Mouse (Mus musculus): ENCODE measurements at regions not wholly inside any gene's neighbourhood (a gene's known extent, or its start where the extent isn't known, plus 50 kb on each side); places are given as distances from the start of the nearest gene placed in this dataset.
"Not testable (repeated sequence)": the region's sequence is repeated elsewhere in the genome, so short reads cannot be mapped to it uniquely, and the experiment has no call there.

DNA sequence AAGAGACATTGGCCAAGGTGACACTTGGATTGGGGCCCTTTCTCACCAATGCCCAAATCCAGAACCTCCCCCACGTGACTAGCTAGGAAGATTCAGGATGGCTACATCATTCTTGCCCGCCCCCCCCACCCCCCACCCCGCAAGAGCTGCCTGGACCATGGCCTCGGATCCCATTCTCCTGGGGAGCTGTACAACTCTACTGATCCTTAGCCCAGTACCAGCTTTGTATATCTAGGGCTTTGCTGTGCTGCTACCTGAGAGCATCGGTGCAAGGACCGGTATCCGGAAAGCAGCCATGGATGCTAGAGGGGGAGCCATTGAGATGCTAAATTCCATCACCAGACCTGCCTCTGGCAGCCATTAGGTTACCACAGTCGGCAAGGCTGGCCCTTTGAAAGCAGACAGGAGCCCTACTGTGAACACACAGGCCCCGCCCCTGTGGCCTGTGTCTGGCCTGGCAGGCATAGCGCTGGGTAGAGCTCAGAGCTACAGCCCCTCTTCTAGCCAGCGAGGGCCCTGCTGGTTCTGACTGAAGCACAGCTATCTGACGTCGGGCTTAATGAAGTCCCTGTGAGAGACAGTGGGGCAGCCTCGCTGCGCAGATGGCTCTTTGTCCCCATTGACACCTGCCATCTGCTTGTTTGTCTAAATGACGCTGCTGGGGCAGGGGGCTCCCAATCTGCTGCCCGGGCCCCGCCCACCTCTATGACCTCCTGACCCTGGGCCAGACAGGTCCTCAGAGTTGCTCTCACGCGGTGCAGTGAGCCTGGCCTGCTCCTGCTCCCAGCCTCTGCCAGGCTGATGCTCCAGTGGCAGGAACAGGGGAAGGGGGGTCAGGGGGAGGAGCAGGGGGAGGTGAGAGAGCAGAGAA lies 128.9 kb downstream of the Dll1 start:
- DNase-seq (ENCODE audit: low spot score) = no peak

DNA sequence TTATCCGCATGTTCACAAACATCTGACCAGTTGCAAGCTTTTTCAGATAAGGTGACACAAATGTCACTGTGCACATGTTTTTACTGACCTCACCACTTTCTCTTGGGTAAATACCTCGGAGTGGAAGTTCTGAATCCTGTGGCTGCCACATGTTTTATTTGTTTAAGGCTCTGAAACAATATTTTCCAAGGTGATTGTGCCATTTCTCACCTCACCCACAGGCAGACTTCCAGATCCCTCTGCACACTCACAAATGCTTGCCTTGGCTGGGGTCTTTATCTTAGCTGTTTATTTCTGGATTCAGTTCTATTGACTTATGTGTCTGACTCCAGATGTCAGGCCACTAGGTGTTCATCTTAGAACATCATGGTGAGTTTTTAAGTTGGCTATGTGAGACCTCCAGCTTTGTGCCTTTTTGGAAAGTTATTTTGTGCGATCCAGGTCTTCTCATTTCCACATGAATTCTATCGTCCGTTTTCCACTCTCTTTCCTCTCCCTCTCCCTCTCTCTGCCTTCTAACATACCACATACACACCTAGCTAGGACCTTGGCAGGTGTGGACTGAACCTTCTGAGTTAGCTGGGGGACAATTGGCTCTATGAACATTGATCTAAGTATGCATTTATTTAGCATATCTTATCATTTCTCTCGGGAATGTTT lies 133.6 kb downstream of the Dll1 start:
- no peak for DNase-seq (ENCODE audit: low spot score)

DNA sequence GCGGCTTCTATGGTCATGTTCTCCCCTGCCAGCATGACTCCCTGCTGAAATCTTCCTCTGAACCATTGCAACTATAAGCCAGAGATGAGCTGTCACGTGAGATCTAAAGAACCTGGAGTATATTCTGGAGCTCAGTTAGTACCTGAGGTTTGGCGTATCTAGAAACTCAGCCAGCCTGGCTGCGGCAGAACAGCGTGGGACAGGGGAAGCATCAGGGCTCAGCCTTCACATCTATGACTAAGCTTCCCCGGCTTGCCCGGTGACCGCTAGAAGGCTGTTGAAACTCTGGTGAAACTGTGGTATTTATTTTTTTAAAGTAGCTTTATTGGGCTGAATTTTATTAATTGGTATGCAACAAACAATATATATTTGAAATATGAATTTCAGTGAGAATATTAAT lies 134.3 kb downstream of the Dll1 start:
- no peak for DNase-seq (ENCODE audit: low spot score)

DNA sequence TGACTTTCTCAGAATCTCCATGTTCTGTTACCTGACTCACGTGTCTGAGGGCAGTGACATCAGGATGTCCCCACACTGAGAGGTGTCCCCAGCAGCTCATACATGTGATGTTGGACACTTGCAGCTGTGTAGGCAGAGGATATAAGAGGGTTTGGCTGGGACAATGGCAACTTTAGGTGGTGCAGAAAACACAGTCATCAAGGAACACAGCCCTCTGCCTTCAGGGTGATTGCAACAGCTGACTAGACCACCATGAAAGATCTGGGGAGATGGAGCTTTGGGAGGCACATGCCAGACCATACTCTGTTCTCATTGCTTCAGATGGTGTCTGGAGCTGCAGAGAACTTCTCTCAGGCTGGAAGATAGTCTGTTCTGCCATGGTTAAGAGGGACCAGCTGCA lies 135.2 kb downstream of the Dll1 start:
- no peak for DNase-seq (ENCODE audit: low spot score)

DNA sequence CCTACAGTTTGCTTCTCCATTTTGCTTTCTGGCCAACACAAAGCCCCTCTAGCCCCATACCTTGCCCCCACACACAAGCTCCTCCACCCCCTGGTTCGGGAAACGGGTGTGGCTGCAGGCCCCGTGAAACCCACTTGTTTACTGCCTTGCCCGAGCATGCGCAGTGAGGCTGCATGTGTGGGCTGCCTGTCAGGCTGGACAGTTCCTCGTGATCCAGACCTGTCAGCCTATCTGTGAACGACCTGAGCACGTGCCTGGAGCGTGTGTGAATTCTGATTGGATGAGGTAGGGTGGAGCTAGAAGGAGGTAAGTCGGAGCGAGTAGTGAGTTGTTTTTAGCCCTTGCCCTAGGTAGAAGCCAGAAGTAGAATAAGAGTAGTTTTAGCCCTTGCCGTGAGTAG lies 136.0 kb downstream of the Dll1 start:
- not testable (repeated sequence) for DNase-seq (ENCODE audit: low spot score)

DNA sequence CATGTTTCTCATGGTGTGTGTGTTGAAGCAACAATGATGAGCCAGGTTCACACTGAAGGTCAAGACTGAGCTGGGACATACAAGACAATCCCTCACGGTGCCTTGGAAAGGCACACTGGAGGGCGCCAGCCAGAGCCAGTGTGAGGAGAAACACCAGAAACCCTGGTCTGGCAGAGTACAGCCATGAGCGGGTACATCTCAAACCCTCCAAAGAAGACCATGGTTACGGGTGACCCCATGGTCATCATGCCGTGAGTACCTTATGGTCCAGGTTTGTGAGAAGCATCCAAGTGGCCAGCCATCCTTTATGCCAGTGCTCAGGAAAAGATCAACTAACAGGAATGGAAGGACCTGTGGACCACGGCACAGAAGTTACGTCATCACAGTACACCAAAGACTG lies 136.7 kb downstream of the Dll1 start:
- DNase-seq (ENCODE audit: low spot score) = no peak

DNA sequence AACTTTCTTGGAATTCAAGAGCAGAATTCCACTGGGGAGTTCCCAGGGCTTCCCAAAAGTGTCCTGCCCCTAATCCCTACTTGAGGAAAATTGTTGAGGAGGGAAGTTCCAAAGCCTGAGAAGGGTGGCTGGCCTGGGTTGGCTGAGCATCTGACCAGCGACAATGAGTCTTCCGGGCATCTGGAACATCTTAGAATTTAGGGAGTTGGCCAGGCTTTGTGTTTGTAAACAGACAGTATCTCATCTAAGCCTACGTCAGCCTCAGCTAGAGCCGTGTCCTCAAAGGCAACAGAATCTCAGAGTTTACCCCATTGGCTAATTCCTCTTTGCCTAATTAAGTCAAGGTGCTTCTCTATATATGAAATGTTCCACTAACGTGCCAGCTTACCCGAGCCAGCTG lies 141.6 kb downstream of the Dll1 start:
- DNase-seq (ENCODE audit: low spot score) = no peak

DNA sequence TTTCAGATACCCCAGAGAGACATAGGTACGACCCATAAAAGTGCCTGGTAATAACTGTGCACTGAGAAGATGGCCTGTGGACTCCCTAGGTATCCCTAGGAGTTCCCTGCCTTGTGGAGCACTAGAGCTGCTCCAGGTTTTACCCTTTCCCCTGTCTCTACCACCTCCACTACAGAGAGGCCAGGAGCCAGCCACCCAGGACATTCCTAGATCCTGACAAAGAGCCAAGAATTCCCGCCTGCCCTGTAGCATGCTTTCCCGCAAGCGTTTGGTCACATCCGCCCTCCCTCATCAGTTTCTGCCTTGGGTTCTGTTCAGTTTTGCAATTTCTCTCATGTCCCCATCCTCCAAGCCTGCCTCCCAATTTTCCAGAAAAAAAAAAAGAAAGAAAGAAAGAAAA lies 145.5 kb downstream of the Dll1 start:
- DNase-seq (ENCODE audit: low spot score) = no peak

DNA sequence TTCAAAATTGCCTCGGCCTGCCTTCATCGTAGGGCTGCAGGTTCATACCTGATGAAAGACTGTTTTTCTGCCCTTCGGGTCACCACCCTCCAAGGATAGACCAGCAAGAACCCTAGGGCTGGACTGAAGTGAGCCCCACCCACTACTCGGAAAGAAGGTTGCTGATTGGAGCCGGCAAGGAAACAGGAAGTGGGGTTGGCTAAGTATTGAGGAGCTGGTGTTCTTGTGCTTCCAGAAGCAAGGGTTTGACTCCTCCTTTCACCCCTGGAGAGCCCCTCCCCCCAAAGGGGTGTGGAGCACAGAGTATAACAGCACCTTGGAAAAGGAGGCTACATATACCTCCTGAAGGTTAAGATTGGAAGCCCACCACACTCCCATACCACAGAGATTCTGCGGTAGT lies 147.5 kb downstream of the Dll1 start:
- DNase-seq (ENCODE audit: low spot score) = no peak

DNA sequence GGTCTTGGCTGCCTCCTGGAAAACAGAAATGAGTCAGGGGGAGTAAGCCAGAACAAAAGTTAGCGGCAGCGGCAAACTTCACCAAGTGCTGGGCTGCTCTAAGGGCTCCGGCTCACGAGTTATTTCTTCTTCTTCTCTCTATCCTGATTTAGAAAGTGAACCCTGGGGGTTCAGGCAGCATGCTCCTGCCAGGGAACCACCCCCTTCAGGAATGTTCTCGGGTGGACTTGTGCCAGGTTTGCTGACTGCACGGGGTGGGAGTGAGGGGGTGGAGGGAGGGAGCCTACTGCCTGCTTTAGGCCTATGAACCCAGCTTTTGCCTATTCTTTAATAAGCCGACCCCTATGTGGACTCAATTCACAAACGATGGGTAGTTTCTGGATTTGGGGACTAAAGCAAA lies 148.6 kb downstream of the Dll1 start:
- DNase-seq (ENCODE audit: low spot score) = no peak

DNA sequence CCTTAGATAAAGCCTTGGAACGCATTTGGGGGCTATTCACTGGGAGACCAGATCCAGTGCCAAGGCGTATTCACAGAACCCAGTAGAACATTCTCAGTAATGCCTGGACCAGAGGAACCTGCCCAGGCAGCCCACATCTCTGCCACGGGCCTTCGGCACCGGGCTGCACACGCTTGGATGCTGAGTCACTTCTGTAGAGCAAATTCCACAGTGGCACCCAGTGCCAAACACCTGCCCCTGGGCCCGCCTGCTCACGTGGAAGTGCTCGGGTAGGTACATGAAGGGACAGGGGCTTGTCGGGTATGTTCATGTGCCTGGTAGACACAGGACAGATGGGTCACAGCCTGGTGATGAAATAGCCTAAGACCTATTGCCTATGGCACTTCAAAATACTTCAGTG lies 152.8 kb downstream of the Dll1 start:
- no peak for DNase-seq (ENCODE audit: low spot score)

DNA sequence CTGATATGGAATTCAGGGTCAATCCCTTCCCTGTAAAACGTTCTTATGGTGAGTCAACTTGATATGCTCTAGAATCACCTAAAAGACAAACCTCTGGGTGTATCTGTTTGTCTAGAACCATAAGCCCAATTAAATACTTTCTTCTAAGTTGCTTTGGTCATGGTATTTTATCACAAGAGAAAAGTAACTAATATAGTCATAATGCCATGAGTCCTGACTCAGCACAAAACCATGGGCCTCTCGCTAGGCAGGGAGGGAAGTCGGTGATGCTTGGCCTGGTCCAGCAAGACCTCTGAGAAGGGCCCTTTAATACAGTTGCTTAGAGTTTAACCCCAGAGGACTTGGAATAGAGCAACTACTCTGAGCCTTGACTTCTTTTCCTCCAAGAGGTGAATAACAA lies 153.7 kb downstream of the Dll1 start:
- DNase-seq (ENCODE audit: low spot score) = no peak

DNA sequence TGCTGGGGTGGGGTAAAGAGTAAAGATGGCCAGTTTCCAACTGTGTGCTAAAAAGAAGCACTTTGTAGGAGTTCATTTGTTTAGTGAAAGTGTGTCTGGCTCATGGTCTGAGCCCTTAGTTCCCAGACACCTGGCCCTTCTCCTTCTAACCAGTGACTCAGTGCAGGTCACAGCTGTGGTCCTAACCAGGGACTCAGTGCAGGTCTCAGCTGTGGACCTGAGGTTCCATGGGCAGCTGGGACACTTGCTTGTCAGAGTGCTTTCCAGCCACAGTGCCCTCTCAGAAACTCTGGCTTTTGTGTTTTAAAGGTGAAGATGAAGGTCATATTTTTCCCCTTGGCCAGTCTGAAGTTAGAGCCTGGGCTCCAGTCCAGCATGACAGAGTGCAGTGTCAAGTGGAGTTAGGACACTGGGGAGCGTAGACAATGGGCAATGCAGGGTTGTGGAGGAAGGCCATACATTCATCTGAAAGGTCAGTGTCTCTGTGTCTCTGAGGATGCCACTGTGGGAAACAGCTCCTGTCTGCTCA lies 162.5 kb downstream of the Dll1 start:
- DNase-seq (ENCODE audit: low spot score) = no peak

DNA sequence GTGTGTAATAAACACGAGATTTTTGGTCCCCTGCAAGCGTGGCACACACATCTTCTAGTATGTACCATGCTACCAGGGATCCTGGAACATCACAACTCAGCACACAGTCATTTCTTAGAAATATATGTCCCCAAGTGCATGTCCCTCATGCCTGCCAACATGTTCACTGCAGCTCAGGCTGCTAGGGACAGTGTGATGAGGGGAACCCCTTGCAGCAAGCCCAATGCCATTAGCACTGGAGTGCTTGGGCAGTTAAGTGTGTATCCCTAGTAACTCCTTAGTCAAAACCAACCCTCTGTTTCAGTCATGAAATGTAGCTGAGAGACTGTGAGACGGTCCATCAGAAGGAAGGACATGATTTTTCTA lies 167.5 kb upstream of the Gm3448 start:
- DNase-seq (ENCODE audit: low spot score) = no peak

DNA sequence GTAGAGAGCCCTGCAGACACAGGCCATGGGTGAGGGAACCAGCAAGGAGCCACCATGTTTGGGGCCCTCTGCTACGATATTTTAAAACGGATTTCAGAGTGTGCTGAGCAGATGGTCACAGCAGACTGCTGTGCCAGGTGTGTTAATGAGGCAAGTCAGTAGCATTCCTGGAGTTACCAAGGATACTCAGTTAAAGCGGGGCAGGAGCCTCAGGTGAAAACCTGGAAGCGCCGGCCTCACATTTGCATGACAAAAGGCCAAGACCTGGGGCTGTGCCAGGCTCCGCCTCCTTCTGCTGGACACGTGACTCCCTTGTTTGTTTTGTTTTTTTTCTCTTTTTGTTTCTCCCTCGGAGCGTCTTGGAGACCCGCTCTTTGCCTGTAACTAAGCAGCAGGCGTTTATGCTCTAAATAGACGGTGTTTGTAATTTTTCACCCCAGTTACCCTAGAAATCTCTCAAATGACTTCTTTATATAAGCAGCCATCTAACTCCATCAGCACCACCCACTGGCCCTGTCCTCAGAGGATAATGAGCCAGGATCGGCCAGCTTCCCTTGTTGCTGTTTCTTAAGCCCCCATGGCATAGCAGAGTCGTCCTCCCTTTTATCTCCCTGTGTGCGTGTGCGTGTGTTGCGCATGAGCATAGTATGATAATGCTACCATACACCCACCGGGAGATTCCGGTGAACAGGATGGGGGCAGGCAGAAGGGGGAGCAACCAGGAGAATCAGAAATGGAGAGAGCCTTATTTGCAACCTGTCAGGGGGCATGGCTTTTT lies 166.9 kb upstream of the Gm3448 start:
- peak; percentile 55 for DNase-seq (ENCODE audit: low spot score)

DNA sequence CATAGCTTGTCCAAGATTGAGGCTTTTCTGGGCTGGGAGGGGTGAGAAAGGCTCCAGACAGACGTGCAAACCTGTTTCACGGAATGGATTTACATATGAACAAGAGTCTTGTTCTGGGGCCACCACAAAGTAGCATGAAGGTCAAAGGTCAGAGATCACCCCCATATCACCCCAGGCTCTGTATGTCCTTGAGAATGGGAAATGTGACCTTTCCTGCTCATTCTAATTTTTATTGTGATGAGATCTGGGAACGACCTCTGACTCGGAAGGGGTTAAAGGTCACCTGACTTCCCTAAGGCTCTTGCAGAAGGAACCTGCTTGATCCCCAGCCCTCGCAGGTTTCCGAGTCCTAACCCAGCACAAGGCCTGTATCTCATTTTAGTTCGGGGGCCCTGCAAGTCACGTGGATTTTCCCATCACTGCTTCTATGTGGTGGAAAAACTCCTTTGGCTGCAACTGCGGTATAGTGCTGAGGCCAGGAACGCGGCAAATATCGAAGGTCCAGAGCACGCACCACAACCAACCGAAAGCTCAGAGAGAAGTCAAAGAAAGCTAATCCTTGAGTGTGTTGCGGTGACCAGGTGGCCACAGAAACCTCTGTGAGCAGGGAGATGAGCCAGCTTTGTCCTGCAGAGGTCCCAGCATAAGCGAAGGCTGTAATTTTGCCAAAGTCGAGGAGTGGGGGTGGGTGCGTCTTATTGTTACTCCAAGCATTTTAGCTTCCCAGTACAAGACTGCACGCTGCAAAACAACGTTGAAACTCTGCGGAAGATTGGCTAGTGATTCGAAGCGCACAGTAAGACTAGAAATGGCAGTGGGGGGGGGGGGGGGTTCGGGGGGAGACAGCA lies 166.1 kb upstream of the Gm3448 start:
- DNase-seq (ENCODE audit: low spot score) = no peak

DNA sequence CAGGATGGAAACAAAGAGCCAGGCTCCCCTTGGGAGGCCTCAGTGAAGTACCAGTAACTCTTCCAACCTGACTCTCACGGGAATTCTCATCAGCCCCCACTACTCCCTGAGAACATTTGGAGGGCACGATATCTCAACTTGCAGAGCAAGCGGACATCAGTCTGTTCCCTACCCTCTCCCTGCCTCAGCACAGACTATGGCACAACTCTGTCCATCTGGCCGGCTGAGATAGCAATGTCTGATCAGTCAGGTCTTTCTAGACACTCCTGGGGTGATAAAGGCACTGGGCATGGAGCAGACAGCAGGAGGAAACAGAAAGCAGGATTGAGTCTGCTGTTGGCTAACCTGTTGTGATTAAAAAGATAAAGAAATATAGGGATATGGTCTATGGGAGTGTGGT lies 164.5 kb upstream of the Gm3448 start:
- DNase-seq (ENCODE audit: low spot score) = no peak

DNA sequence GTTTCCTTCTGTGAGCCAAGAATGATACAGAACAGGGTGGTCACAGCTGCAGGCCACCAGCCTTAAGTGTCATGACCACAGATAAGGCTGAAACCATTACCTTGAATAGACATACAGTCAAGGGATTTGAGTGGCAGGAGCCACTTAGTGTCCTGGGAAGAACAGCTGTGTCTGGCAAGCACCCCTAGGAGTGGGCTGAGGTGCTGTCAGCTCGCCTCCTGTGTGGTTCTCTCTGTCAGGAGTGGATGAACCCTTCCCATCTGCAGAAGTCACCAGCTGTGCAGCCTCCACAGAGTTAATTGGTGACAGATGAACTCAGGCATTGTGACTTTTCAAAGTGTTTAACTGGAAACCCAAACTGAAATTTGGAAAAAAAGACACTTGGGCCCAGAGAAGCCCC lies 163.2 kb upstream of the Gm3448 start:
- no peak for DNase-seq (ENCODE audit: low spot score)

DNA sequence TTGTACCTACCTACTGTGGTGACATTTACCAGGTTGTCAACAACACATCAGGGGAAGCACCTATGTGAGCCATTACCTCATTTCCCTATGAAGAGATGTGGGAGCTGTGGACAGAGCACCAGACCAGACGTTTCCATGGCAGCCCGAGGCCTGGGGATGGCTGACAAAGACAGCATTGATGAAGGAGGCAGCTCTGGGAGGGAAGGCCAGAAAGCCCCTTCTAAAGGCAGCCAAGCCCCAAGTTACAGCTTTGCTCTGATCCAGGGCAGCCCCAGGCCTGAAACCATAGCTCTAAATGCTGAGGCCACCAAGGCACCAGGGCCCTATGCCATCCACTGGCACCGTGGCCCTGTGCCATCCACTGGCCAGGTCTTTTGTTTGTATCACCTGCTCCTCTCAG lies 157.9 kb upstream of the Gm3448 start:
- no peak for DNase-seq (ENCODE audit: low spot score)

DNA sequence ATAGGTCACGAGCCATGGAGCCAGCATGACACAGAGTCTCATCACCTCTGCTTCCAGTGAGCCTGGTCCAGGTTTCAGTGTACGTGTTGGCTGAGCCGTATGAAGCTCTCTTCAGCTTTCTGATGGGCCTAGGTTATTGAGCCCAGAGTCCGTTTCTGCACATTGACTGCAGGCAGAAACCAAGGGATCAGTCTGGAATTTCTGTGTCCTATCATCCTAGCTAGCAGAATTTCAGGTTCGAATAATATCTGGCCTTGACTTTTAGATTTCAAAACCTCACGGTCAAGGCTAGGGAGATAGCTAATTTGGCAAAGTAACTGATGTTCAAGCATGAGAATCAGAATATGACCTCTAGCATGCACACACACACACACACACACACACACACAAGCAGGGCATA lies 156.0 kb upstream of the Gm3448 start:
- DNase-seq (ENCODE audit: low spot score) = no peak

DNA sequence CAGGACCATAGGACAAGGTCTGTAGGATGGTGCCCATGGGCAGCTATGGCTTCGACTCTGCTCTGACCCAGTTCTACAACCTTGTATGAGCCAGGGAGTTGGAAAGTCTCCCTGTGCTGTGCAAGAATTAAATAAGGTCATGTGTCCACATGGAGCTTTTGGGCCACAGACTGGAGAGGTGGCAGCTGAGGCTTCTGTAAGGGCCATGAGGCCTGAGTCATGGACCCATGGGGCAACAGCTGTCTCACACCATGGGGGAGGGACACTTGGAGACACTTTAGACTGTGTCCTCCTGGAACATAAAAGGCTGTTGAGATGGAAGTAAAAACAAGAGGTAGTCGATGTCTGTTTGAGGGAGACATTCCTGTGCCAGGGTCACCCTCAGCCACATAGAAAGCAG lies 154.5 kb upstream of the Gm3448 start:
- no peak for DNase-seq (ENCODE audit: low spot score)

DNA sequence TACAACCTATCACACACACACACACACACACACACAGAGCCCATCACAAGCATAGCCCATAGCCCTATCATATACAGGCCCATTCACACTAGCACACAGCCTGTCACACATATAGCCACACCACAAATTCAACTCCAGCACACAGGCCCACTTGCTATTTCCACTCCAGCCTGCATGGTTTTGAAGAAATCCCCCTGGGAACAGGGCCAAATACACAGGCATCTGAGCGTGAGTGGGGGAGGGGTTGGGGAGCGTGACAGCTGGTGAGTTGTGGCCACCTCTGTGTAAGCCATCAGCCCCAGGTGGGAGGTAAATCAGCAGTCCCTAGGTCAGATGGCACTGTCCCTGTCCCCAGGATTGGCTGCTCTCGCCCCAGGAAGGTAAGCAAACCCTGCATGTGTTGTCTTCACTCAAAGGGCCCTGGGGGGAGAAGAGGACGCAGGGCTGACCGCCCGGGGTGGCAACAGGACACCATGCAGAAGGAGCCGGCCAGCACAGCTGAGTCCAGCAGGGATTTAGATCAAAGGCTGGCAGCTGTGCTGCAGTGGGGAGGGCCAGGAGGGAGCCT lies 153.6 kb upstream of the Gm3448 start:
- DNase-seq (ENCODE audit: low spot score) = no peak
